Mouse (Mus musculus) activated CD4-positive, CD25-positive, alpha-beta regulatory T cell, adult 4 months (primary cell): Measurements from ENCODE around the gene Babam1. TPM values are rescaled to one million over a fixed set of nuclear protein-coding genes. Genes with fewer than 3 reads are reported as not detected.
A peak's percentile ranks its signal among the peaks of the same experiment; 100 is the strongest.
"Not testable (repeated sequence)": the region's sequence is repeated elsewhere in the genome, so short reads cannot be mapped to it uniquely, and the experiment has no call there.

Experiments
- ATAC-seq: one replicate; pipeline ENCODE4 v1.8.0; 2017
- polyA plus RNA-seq, 2 experiments: library from polyadenylated mRNA; unstranded; fragments of 100-300 nt; shearing (Covaris generic); gene quantifications; one replicate each; pipeline ENCODE4 v1.2.1; 2017

Babam1 gene
- polyA plus RNA-seq, 2 experiments from 2014 or later, result 59.2 to 67.9 TPM

GRCm38 (mm10) chr8:71406099-71407015 lies 9.7 kb downstream of the Babam1 start:
- ATAC-seq, result peak; percentile 24

GRCm38 (mm10) chr8:71407441-71407840 lies 10.8 kb downstream of the Babam1 start:
- ATAC-seq, result no peak

DNA sequence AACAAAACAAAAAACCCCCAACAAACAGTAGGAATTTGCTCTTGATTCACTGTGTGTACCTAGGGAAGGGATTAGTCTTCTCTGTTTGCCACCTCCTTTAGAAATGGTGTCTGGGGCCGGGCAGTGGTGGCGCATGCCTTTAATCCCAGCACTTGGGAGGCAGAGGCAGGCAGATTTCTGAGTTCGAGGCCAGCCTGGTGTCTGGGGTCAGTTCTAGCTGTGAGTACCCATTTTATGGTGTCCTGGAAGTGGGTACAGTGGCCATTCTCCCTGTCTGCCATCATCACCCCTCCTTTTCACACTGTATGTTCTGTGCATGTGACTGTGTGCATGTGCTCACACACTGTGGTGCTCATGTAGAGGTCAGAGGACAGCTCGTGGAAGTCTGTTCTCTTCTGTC lies 11.6 kb downstream of the Babam1 start:
- ATAC-seq, result no peak

GRCm38 (mm10) chr8:71411535-71412273 lies 15.0 kb downstream of the Babam1 start:
- peak; percentile 36 for ATAC-seq

GRCm38 (mm10) chr8:71422121-71422520 lies 25.5 kb downstream of the Babam1 start:
- ATAC-seq, result no peak

DNA sequence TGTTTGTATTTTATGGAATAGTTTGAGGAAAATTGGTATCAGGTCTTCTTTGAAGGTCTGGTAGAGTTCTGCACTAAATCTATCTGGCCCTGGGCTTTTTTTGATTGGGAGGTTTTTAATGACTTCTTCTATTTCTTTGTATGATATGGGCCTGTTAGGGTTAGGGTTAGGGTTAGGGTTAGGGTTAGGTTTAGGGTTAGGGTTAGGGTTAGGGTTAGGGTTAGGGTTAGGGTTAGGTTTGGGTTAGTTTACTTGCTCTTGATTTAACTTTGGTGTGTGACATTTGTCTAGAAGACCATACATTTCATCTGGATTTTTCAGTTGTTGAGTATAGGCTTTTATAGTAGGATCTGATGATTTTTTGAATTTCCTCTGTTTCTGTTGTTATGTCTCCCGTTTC lies 36.3 kb downstream of the Babam1 start:
- not testable (repeated sequence) for ATAC-seq

GRCm38 (mm10) chr8:71437041-71437440 lies 40.4 kb downstream of the Babam1 start:
- no peak for ATAC-seq

DNA sequence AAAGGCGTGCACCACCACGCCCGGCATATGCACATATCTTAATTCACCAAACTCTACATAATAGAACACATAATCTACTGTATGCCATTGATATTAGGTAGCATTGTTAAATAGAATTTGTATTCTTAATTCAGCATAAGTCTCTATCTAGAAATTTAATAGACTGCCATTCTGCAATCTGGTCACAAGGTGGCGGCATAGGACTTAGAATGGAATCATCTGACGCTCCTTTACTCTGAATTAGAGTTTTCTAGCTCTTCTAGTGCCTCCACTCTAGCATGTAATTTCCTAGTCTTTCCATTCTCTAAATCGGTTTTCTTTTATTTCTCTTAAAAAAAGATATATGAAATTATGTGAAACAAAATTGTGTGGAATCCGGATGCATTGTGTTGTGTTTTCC lies 44.7 kb downstream of the Babam1 start:
- ATAC-seq, result peak; percentile 65

- ATAC-seq, result no peak
These were observed 48.4 kb downstream of the Babam1 start for GRCm38 (mm10) chr8:71445096-71445495.

GRCm38 (mm10) chr8:71451337-71451736 lies 54.7 kb downstream of the Babam1 start:
- no peak for ATAC-seq

GRCm38 (mm10) chr8:71451777-71452176 lies 55.1 kb downstream of the Babam1 start:
- ATAC-seq, result no peak

GRCm38 (mm10) chr8:71452669-71453068 lies 56.0 kb downstream of the Babam1 start:
- no peak for ATAC-seq

Other genes starting within 250 kb of the Babam1 start
- 10 to 100 TPM; 18.3 to 18.5 TPM for gene Myo9b, start 124.1 kb upstream of the Babam1 start, polyA plus RNA-seq
- 10 to 100 TPM; 27.3 to 35.0 TPM for gene Haus8, start 123.9 kb upstream of the Babam1 start, polyA plus RNA-seq
- 100 to 1,000 TPM; 302 to 322 TPM for gene Use1, start 30.0 kb upstream of the Babam1 start, polyA plus RNA-seq
- gene Ocel1, start 25.6 kb upstream of the Babam1 start, polyA plus RNA-seq, result 1 to 10 TPM; 3.7 to 4.9 TPM
- under 1 TPM in 1 of 2 experiments, not detected in 1; 0.45 TPM for gene Nr2f6, start 14.9 kb upstream of the Babam1 start, polyA plus RNA-seq
- under 1 TPM in 1 of 2 experiments, not detected in 1; 0.28 TPM for gene Ushbp1, start 1.1 kb upstream of the Babam1 start, polyA plus RNA-seq
- 1 to 10 TPM; 1.7 to 2.4 TPM for gene Ankle1, start 9.1 kb downstream of the Babam1 start, polyA plus RNA-seq
- gene Abhd8, start 66.8 kb downstream of the Babam1 start, polyA plus RNA-seq, result 10 to 100 TPM; 24.7 to 29.0 TPM
- gene Mrpl34, start 68.1 kb downstream of the Babam1 start, polyA plus RNA-seq, result 100 to 1,000 TPM in 1 of 2 experiments, 10 to 100 TPM in 1; 70.3 to 101 TPM
- gene Dda1, start 72.3 kb downstream of the Babam1 start, polyA plus RNA-seq, result 10 to 100 TPM; 26.8 to 30.6 TPM
- under 1 TPM in 1 of 2 experiments, not detected in 1; 0.24 TPM for gene Ano8, start 89.1 kb downstream of the Babam1 start, polyA plus RNA-seq
- gene Gtpbp3, start 91.2 kb downstream of the Babam1 start, polyA plus RNA-seq, result 1 to 10 TPM; 3.9 to 5.1 TPM
- not detected for gene Plvap, start 114.9 kb downstream of the Babam1 start, polyA plus RNA-seq
- gene Ccdc194, start 128.8 kb downstream of the Babam1 start, polyA plus RNA-seq, result not detected
- 100 to 1,000 TPM in 1 of 2 experiments, 10 to 100 TPM in 1; 40.2 to 113 TPM for gene Bst2, start 140.6 kb downstream of the Babam1 start, polyA plus RNA-seq
- 10 to 100 TPM; 59.3 to 71.7 TPM for gene Mvb12a, start 146.1 kb downstream of the Babam1 start, polyA plus RNA-seq
- 1 to 10 TPM in 1 of 2 experiments, under 1 TPM in 1; 0.99 to 1.7 TPM for gene Tmem221, start 162.0 kb downstream of the Babam1 start, polyA plus RNA-seq
- gene Nxnl1, start 169.7 kb downstream of the Babam1 start, polyA plus RNA-seq, result under 1 TPM in 1 of 2 experiments, not detected in 1; 0.15 TPM
- gene Slc27a1, start 172.0 kb downstream of the Babam1 start, polyA plus RNA-seq, result 1 to 10 TPM; 4.4 to 8.9 TPM
- 10 to 100 TPM; 77.4 to 87.4 TPM for gene Pgls, start 195.3 kb downstream of the Babam1 start, polyA plus RNA-seq
- 1 to 10 TPM; 1.9 to 3.9 TPM for gene Fam129c, start 200.8 kb downstream of the Babam1 start, polyA plus RNA-seq
- 10 to 100 TPM; 10.5 to 11.4 TPM for gene Colgalt1, start 214.1 kb downstream of the Babam1 start, polyA plus RNA-seq